Mouse (Mus musculus) olfactory bulb, adult 2 months (tissue): ENCODE measurements around the gene Tspo2.

Experiments used
- CTCF ChIP-seq: fragments of 200-500 bp; IDR thresholded peaks from 2 replicates; pipeline ENCODE4 v1.5.1; 2012; ENCODE audit warnings: low read depth, mild to moderate bottlenecking, low read length, moderate library complexity; ENCODE audit not compliant: insufficient read depth
- POLR2A ChIP-seq: fragments of 200-500 bp; IDR thresholded peaks from 2 replicates; pipeline ENCODE4 v1.6.1; 2012; ENCODE audit warnings: mild to moderate bottlenecking, low read depth, low read length, moderate library complexity; ENCODE audit not compliant: insufficient read depth

DNA sequence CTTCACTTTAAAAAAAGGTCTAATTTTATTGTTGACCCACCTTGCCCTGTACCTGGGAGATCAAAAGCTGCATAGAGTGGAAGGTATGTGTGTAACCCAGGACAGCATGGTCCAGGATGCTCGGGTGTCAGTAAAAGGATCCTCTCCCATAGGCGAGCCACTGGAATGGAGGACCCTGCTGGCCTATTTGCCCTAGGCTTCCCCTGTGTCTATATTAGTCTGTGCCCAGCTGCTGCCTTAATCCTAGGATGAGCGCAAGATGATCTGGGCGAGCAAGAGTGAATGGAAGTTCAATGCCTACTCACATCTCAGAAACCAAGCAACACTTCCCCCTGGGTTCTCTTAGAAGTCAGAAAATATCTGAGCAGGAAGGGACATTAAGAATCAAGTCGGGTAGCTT lies 20.3 kb downstream of the Tspo2 start:
- no peak for TF ChIP-seq CTCF
- TF ChIP-seq POLR2A: no peak
